Mouse (Mus musculus): ENCODE results near the gene Prkag2. TPM values are rescaled to one million over a fixed set of nuclear protein-coding genes. Genes with fewer than 3 reads are reported as not detected.

Gene Prkag2
- polyA plus RNA-seq (2014; fragmentation: Illumina TruSeq; extraction: RNeasy Lipid Tissue Mini Kit (QIAGEN cat#74804); ENCODE audit: low read depth, low replicate concordance) = 36.8 TPM

GRCm38 (mm10) chr5:25100516-25101125 lies at the start of gene Prkag2:
Gene Prkag2, minus strand, starts transcription at chr5:25100642.

DNA sequence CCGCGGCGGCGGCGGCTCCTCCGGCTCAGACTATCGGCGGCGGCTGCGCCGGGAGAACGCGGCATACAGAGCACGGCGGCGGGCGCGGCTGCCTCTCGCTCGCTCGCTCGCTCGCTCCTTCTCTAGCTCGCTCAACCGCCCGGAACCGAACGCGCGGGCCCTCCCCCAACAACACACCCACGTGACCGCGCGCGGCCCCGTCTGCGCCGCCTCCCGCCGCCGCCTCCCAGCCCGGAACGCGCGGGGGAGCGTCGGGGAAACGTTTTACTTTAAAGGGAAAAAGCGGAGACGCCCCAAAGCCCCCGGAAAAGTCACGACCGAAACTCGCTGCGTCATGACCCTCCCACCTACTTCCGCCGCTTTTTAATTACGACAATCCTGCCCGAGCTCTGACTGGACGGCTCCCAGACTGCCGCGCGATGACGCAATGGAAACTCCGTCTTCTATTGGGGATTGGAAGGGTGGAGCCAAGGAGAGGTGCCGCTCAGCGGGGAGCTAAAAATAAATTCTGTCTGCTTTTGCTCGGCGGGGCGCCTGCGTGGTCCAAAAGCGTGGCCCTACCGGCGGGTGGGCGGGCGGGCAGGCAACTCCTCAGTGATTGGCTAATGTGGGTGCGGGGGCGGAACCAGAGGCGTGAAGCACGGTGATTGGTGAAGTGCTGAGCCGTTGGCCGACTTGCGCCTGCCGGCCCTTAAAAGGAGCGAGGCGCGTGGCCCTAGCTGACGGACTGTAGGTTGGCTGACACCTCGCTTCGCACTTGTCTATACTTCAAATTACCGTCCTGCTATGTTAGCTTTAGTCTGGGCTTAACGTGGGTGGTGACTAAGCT lies 258.0 kb downstream of the Prkag2 start, which contains the start of gene Rheb:
Gene Rheb (minus strand): TSS at position 351 of the 829 bp plus-strand sequence.

Other genes starting within 250 kb of the Prkag2 start
- gene Galntl5, start 80.8 kb upstream of the Prkag2 start, polyA plus RNA-seq (2014; fragmentation: Illumina TruSeq; extraction: RNeasy Lipid Tissue Mini Kit (QIAGEN cat#74804); ENCODE audit: low read depth, low replicate concordance) = not detected
- gene Galnt11, start 121.3 kb upstream of the Prkag2 start, polyA plus RNA-seq (2014; fragmentation: Illumina TruSeq; extraction: RNeasy Lipid Tissue Mini Kit (QIAGEN cat#74804); ENCODE audit: low read depth, low replicate concordance) = 8.7 TPM
- not detected for gene E130116L18Rik, start 122.5 kb upstream of the Prkag2 start, polyA plus RNA-seq (2014; fragmentation: Illumina TruSeq; extraction: RNeasy Lipid Tissue Mini Kit (QIAGEN cat#74804); ENCODE audit: low read depth, low replicate concordance)

All from liver, adult 10 weeks (tissue).